Mouse (Mus musculus) cortical plate, adult 2 months (tissue): Measurements from ENCODE around the gene Arrdc1.

Experiments
- CTCF ChIP-seq: fragments of 200-500 bp; IDR thresholded peaks from 2 replicates; pipeline ENCODE4 v1.5.1; 2011; ENCODE audit warnings: mild to moderate bottlenecking, control low read depth, low read length; ENCODE audit not compliant: insufficient read depth; ENCODE audit errors: extremely low read depth
- POLR2A ChIP-seq: fragments of 200-500 bp; IDR thresholded peaks from 2 replicates; pipeline ENCODE4 v1.6.1; 2011; ENCODE audit warnings: mild to moderate bottlenecking, low read length, control low read depth; ENCODE audit not compliant: insufficient read depth; ENCODE audit errors: extremely low read depth

DNA sequence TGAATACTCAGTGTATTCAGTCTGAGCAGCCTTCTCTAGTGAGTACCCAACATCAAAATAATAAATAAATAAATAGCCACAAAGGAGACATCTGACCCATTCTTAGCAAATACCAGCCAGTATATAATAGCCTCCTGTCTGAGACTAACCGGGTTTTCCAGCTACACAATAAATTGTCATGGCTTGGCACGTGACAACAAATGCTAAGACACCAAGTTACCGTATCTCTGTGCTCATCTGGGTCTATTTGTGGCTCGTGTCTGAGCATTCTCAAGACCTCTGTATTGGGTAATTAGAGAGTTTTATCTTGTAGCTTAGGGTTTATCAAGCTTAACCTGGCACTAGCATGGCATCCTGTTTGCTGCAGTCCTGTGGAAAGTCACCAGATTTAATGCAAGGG lies 7.0 kb upstream of the Arrdc1 start:
- TF ChIP-seq POLR2A (no peak), CTCF (no peak)
